Mouse (Mus musculus): ENCODE measurements at regions not wholly inside any gene's neighbourhood (a gene's known extent, or its start where the extent isn't known, plus 50 kb on each side); places are given as distances from the start of the nearest gene placed in this dataset.

GRCm38 (mm10) chr17:84039444-84039843, 148.3 kb downstream of the Zfp36l2 start:
- peak; percentile 70 for TF ChIP-seq CTCF (IDR thresholded peaks at IDR 0.05; ENCODE audit: low read depth)
- no peak for TF ChIP-seq EP300 (IDR thresholded peaks at IDR 0.05; ENCODE audit: low read depth)

Data from liver, embryonic 14.5 days (tissue).